Mouse (Mus musculus): Measurements from ENCODE around the gene Cdk5rap2.

DNA sequence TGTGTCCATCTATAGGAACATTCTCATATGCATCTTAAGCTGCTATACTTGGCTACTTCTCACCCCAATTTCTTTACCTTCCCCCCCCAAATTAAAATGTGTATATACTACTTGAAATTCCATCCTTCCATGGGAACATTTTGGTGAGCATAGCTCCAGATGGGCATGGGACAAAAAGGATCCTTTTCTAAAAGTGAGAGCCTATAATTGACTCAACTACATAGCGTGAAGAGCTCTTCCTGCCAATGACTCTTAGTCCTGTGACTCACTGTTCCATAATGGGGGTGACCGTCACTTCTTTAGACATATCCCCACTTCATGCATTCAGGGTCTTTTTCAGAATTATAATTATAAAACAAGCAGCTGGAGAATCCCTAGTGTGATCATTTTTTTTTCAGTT is 224.3 kb downstream of the Cdk5rap2 start:
- TF ChIP-seq POLR2A (IDR thresholded peaks at IDR 0.05; ENCODE audit: control insufficient read depth in 1 of 2, insufficient read depth in 1 of 2, low read depth in 1 of 2, low read length in 2 of 2, poor library complexity in 1 of 2) (no peak), MXI1 (IDR thresholded peaks at IDR 0.05; ENCODE audit: low read depth, low read length) (no peak), HCFC1 (IDR thresholded peaks at IDR 0.05; ENCODE audit: low read depth, low read length) (no peak), USF1 (IDR thresholded peaks at IDR 0.05; ENCODE audit: low read depth, low read length) (no peak), ELF1 (IDR thresholded peaks at IDR 0.05; ENCODE audit: low read depth, low read length) (no peak), EP300 (IDR thresholded peaks at IDR 0.05; ENCODE audit: low read depth in 1 of 2, low read length in 2 of 2) (no peak), MAX (IDR thresholded peaks at IDR 0.05; ENCODE audit: low read length) (no peak), NRF1 (IDR thresholded peaks at IDR 0.05; ENCODE audit: insufficient read depth, low read depth, low read length, poor library complexity, severe bottlenecking) (no peak), CTCF (IDR thresholded peaks at IDR 0.05 in 2 of 3, conservative IDR thresholded peaks at IDR 0.05 in 1 of 3; ENCODE audit: control insufficient read depth in 1 of 3, insufficient read depth in 1 of 3, low read depth in 2 of 3, low read length in 3 of 3, poor library complexity in 1 of 3, severe bottlenecking in 1 of 3) (no peak), KAT2A (conservative IDR thresholded peaks at IDR 0.05; ENCODE audit: low read depth, low read length) (no peak), POLR2AphosphoS2 (IDR thresholded peaks at IDR 0.05; ENCODE audit: low read length) (no peak), BHLHE40 (IDR thresholded peaks at IDR 0.05; ENCODE audit: borderline replicate concordance, low read depth, low read length) (no peak), SIN3A (IDR thresholded peaks at IDR 0.05; ENCODE audit: low read length) (no peak)

All from MEL (cell line).